Comparison of ENCODE assay signal across 8 mouse cellular contexts in the genomic region with DNA sequence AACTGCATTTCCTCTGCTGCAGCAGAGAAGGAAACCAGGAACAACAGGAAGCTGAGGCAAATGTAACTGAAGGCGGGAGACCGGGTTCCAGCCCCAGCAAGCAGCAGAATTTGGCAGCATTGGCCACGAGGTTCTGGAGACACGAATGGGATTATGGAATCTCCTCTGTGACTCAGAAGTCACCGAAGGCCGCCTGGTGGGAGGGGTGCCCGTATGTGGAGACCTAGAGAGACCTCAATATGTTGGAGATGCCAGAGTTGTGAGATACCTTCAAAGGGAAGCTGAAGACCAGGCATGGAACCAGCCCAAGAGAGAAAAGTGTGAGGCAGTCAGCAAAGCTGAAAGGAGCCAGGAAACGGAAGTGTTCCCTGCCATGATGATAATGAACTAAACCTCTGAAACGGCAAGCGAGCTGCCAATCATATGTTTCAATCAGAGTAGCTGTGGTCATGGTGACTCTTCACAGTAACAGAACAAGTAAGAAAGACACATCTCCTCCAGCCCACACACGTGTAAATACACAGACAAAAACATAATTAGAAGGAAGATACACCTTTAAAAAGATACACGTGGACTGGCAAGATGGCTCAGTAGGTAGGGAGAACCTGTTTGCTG. TPM values are rescaled to one million over a fixed set of nuclear protein-coding genes. Genes with fewer than 3 reads are reported as not detected.
DNase-seq lines count a peak whose midpoint lies in the region; ATAC-seq lines count a peak whose summit lies in the region.

No protein-coding gene starts in this region.

- peak overlapping the region; percentile 50 for H3K4me2 ChIP-seq in kidney, embryonic 15.5 days
- H3K4me2 ChIP-seq in kidney, embryonic 14.5 days (replicated peaks; ENCODE audit: low read depth, low read length) = no peak overlapping the region
- peak overlapping the region; percentile 58 for H3K4me2 ChIP-seq in embryonic facial prominence, embryonic 13.5 days
- peak overlapping the region; percentile 51 for H3K4me2 ChIP-seq in midbrain, embryonic 15.5 days

- H3K4me1 ChIP-seq in kidney, embryonic 15.5 days = peaks cover 13% of the 10 kb centered on the region; the same call in 1 of the 2 replicates
- H3K4me1 ChIP-seq in kidney, embryonic 14.5 days (ENCODE audit: control insufficient read depth, insufficient read depth, low read length) = no peaks in the 10 kb centered on the region
- H3K4me1 ChIP-seq in embryonic facial prominence, embryonic 13.5 days = peaks cover 13% of the 10 kb centered on the region; the same call in 1 of the 2 replicates
- H3K4me1 ChIP-seq in midbrain, embryonic 15.5 days = peaks cover 13% of the 10 kb centered on the region

- H3K36me3 ChIP-seq in kidney, embryonic 15.5 days = no peaks in the 10 kb centered on the region
- no peaks in the 10 kb centered on the region for H3K36me3 ChIP-seq in kidney, embryonic 14.5 days (ENCODE audit: control insufficient read depth, insufficient read depth, low read length)
- H3K36me3 ChIP-seq in embryonic facial prominence, embryonic 13.5 days = peaks cover 3% of the 10 kb centered on the region; the same call in 1 of the 2 replicates
- H3K36me3 ChIP-seq in midbrain, embryonic 15.5 days (replicated peaks) = no peaks in the 10 kb centered on the region

- H3K9ac ChIP-seq in kidney, embryonic 15.5 days = no peak overlapping the region
- H3K9ac ChIP-seq in kidney, embryonic 14.5 days (ENCODE audit: low read depth, low read length) = no peak overlapping the region
- no peak overlapping the region for H3K9ac ChIP-seq in embryonic facial prominence, embryonic 13.5 days
- no peak overlapping the region for H3K9ac ChIP-seq in midbrain, embryonic 15.5 days

- H3K4me3 ChIP-seq in kidney, embryonic 15.5 days (replicated peaks) = 0 out of 2 replicates have a peak overlapping the region, but pooled peaks have one; percentile 72
- no peak overlapping the region for H3K4me3 ChIP-seq in kidney, embryonic 14.5 days (ENCODE audit: low read length)
- H3K4me3 ChIP-seq in embryonic facial prominence, embryonic 13.5 days = no peak overlapping the region
- H3K4me3 ChIP-seq in midbrain, embryonic 15.5 days = 0 out of 2 replicates have a peak overlapping the region, but pooled peaks have one; percentile 66

- peak; percentile 19 for DNase-seq in Muller cell, postnatal 12 days (ENCODE audit: inconsistent ontology term)
- no peak for DNase-seq in layer of hippocampus, adult 8-10 months (ENCODE audit: low spot score in 2 of 2)
- no peak for DNase-seq in frontal cortex, postnatal 36 days (ENCODE audit: low spot score in 2 of 2)

- H3K9me3 ChIP-seq in kidney, embryonic 15.5 days (replicated peaks) = no peaks in the 10 kb centered on the region
- H3K9me3 ChIP-seq in kidney, embryonic 14.5 days (ENCODE audit: control insufficient read depth, low read length) = no peaks in the 10 kb centered on the region
- no peaks in the 10 kb centered on the region for H3K9me3 ChIP-seq in embryonic facial prominence, embryonic 13.5 days
- H3K9me3 ChIP-seq in midbrain, embryonic 15.5 days = no peaks in the 10 kb centered on the region

- H3K27me3 ChIP-seq in kidney, embryonic 15.5 days = no peaks in the 10 kb centered on the region
- H3K27me3 ChIP-seq in kidney, embryonic 14.5 days (ENCODE audit: control insufficient read depth, insufficient read depth, low read length) = no peaks in the 10 kb centered on the region
- H3K27me3 ChIP-seq in embryonic facial prominence, embryonic 13.5 days = no peaks in the 10 kb centered on the region
- no peaks in the 10 kb centered on the region for H3K27me3 ChIP-seq in midbrain, embryonic 15.5 days (replicated peaks)

- 63% methylated on average over 12 of the region's 12 CpGs for WGBS in kidney, embryonic 15.5 days
- WGBS in kidney, embryonic 14.5 days = 74% methylated on average over 12 of the region's 12 CpGs
- 65% methylated on average over 12 of the region's 12 CpGs for WGBS in embryonic facial prominence, embryonic 13.5 days
- WGBS in midbrain, embryonic 15.5 days = 70% methylated on average over 12 of the region's 12 CpGs

- ATAC-seq in kidney, embryonic 15.5 days (replicated peaks; ENCODE audit: low FRiP score) = no peak
- ATAC-seq in kidney, embryonic 14.5 days (ENCODE audit: low FRiP score, low TSS enrichment) = no peak
- ATAC-seq in embryonic facial prominence, embryonic 13.5 days (ENCODE audit: insufficient number of reproducible peaks, insufficient read depth, low FRiP score, low TSS enrichment, low read depth) = no peak
- ATAC-seq in inflammation-experienced regulatory T-cells, adult 6 months = peak; percentile 77
- ATAC-seq in midbrain, embryonic 15.5 days (replicated peaks) = no peak

- peak overlapping the region; percentile 9; the same call in 1 of the 2 replicates for H3K27ac ChIP-seq in kidney, embryonic 15.5 days
- H3K27ac ChIP-seq in kidney, embryonic 14.5 days (ENCODE audit: low read depth, low read length) = no peak overlapping the region
- H3K27ac ChIP-seq in embryonic facial prominence, embryonic 13.5 days = no peak overlapping the region
- no peak overlapping the region for H3K27ac ChIP-seq in midbrain, embryonic 15.5 days

RNA-seq across cellular contexts. Expression of a gene that starts 3.0 kb away (rescaled TPM):
- polyA plus RNA-seq in kidney, embryonic 15.5 days (2015; fragmentation: Nextera tagmentation; extraction: Ambion mirVana) = 207 and 209 TPM in 2 replicates
- 156 and 223 TPM in 2 replicates for polyA plus RNA-seq in kidney, embryonic 14.5 days (2014; fragmentation: Nextera tagmentation; extraction: Ambion mirVana)
- polyA plus RNA-seq in embryonic facial prominence, embryonic 13.5 days (2015; fragmentation: Nextera tagmentation; extraction: Ambion mirVana) = 260 and 264 TPM in 2 replicates
- 100 to 1,000 TPM; 269 to 465 (median 315) TPM for polyA plus RNA-seq in inflammation-experienced regulatory T-cells, adult 6 months (2017; shearing (Covaris generic))
- 256 and 279 TPM in 2 replicates for polyA plus RNA-seq in midbrain, embryonic 15.5 days (2015; fragmentation: Nextera tagmentation; extraction: Ambion mirVana)
- 100 to 1,000 TPM; 162 to 184 (median 171) TPM for total RNA-seq in layer of hippocampus, adult 8-10 months (2022)

Comparison
In these comparisons a context has a peak if more than half of its experiments do, and no peak if none do; other contexts are left out.
1. H3K4me3 ChIP-seq: peak in kidney, embryonic 15.5 days (single experiment) and midbrain, embryonic 15.5 days (single experiment); none in kidney, embryonic 14.5 days (single experiment) and embryonic facial prominence, embryonic 13.5 days (single experiment).